Mouse (Mus musculus) intestine, postnatal 0 days (tissue): Measurements from ENCODE around the gene Ptpn13. TPM values are rescaled to one million over a fixed set of nuclear protein-coding genes. Genes with fewer than 3 reads are reported as not detected.
A peak's percentile ranks its signal among the peaks of the same experiment; 100 is the strongest.

Experiments
- ATAC-seq: fragments of 200-750 bp; cut with Nextera tagmentation; 2 replicates; pipeline ENCODE4 v1.8.0; 2017; ENCODE audit warnings: mild to moderate bottlenecking, moderate TSS enrichment, moderate library complexity
- H3K27ac ChIP-seq: fragments of 300-500 bp; sonication (generic); 2 replicates; pipeline ENCODE4 v1.5.1; 2014; ENCODE audit warnings: mild to moderate bottlenecking, low read depth, low read length, moderate library complexity
- H3K27me3 ChIP-seq: fragments of 300-500 bp; sonication (generic); replicated peaks from 2 replicates; pipeline ENCODE4 v1.6.1; 2014; ENCODE audit warnings: low read length, mixed read lengths; ENCODE audit not compliant: control insufficient read depth, insufficient read depth
- H3K36me3 ChIP-seq: fragments of 300-500 bp; sonication (generic); 2 replicates; pipeline ENCODE4 v1.6.1; 2014; ENCODE audit warnings: mild to moderate bottlenecking, moderate library complexity; ENCODE audit not compliant: control insufficient read depth, insufficient read depth
- H3K4me1 ChIP-seq: fragments of 300-500 bp; sonication (generic); replicated peaks from 2 replicates; pipeline ENCODE4 v1.6.1; 2014; ENCODE audit warnings: antibody characterized with exemption, low read length, mixed read lengths; ENCODE audit not compliant: control insufficient read depth, insufficient read depth
- H3K4me2 ChIP-seq: fragments of 300-500 bp; sonication (generic); replicated peaks from 2 replicates; pipeline ENCODE4 v1.6.1; 2014; ENCODE audit warnings: low read depth, mild to moderate bottlenecking, moderate library complexity
- H3K4me3 ChIP-seq: fragments of 300-500 bp; sonication (generic); 2 replicates; pipeline ENCODE4 v1.5.1; 2014; ENCODE audit warnings: low read depth, low read length
- H3K9ac ChIP-seq: fragments of 300-500 bp; sonication (generic); 2 replicates; pipeline ENCODE4 v1.6.1; 2014; ENCODE audit warnings: mild to moderate bottlenecking, low read depth, low read length
- H3K9me3 ChIP-seq: fragments of 300-500 bp; sonication (generic); 2 replicates; pipeline ENCODE4 v1.6.1; 2016; ENCODE audit warnings: mixed run types; ENCODE audit not compliant: control insufficient read depth
- CTCF ChIP-seq: sonication (generic); IDR thresholded peaks from 2 replicates; pipeline ENCODE4 v1.5.1; 2016; ENCODE audit warnings: low read depth, mild to moderate bottlenecking, control low read depth, antibody characterized with exemption, moderate library complexity
- WGBS: fragments of 180-500 bp; shearing (Covaris S2); extraction: QIAGEN DNeasy Blood & Tissue Kit; methylation state at CpG from one replicate; pipeline ENCODE4 v1.1.7; 2014; 5-methylcytosine and 5-hydroxymethylcytosine counted together
- polyA plus RNA-seq: library from polyadenylated mRNA; unstranded; fragments of >200 nt; fragmentation: Nextera tagmentation; extraction: Ambion mirVana; gene quantifications from 2 replicates; pipeline ENCODE4 v1.2.1, GENCODE M21; 2015

The Ptpn13 gene
- polyA plus RNA-seq, 1 experiment from 2014 or later, result 0.90 TPM

- TF ChIP-seq CTCF, result no peak
- ATAC-seq, result no peak
- H3K27ac ChIP-seq, result no peak overlapping the region
- no peak overlapping the region for H3K4me3 ChIP-seq
- no peak overlapping the region for H3K9ac ChIP-seq
- no peaks in the 10 kb centered on the region for H3K9me3 ChIP-seq
- no peak overlapping the region for H3K4me2 ChIP-seq
- H3K27me3 ChIP-seq, result no peaks in the 10 kb centered on the region
- H3K4me1 ChIP-seq, result no peaks in the 10 kb centered on the region
- no peaks in the 10 kb centered on the region for H3K36me3 ChIP-seq
- WGBS, result 85% methylated on average over 6 of the region's 6 CpGs
These were observed 115.6 kb downstream of the Ptpn13 start for GRCm38 (mm10) chr5:103540612-103541011.

DNA sequence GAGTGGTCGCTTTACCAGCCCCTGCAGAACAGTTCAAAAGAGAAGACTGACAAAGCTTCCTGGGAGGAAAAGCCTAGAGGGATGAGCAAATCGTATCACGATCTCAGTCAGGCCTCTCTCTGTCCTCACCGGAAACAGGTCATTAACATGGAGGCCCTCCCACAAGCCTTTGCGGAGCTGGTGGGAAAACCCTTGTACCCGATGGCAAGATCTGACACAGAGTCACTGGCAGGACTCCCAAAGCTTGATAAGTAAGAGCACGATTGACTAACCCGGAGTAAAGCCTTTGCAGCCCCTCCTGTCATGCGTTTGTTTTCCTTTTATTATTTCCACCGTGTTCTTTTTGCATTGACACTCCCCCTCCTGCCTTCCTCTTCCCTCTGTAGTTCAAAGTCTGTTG is 116.1 kb downstream of the Ptpn13 start:
- H3K9me3 ChIP-seq, result no peaks in the 10 kb centered on the region
- 69% methylated on average over 10 of the region's 10 CpGs for WGBS
- no peak overlapping the region for H3K27ac ChIP-seq
- no peak overlapping the region for H3K9ac ChIP-seq
- no peak for ATAC-seq
- no peaks in the 10 kb centered on the region for H3K36me3 ChIP-seq
- no peaks in the 10 kb centered on the region for H3K27me3 ChIP-seq
- no peak overlapping the region for H3K4me2 ChIP-seq
- no peak overlapping the region for H3K4me3 ChIP-seq
- TF ChIP-seq CTCF, result no peak
- H3K4me1 ChIP-seq, result no peaks in the 10 kb centered on the region

DNA sequence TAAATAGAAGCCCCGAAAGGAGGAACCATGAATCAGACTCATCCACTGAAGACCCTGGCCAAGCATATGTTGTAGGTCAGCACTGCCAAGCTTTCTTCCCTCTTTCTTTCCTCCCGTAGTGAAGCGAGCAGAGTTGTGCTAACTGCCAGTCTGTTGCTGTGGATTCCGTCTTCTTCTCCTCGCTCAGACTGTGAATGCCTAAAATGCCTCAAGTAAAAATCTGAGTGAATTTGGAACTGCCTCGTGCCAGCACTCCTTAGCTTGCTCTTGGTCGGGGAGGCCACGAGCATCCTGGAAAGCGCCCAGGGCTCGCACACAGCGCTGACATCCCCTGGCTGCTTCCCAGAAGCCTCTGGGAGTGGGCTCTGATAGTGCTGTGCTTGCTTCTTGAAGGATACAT is 116.5 kb downstream of the Ptpn13 start:
- WGBS, result 82% methylated on average over 11 of the region's 11 CpGs
- no peak overlapping the region for H3K27ac ChIP-seq
- no peaks in the 10 kb centered on the region for H3K4me1 ChIP-seq
- H3K4me3 ChIP-seq, result no peak overlapping the region
- H3K36me3 ChIP-seq, result no peaks in the 10 kb centered on the region
- no peak overlapping the region for H3K9ac ChIP-seq
- H3K9me3 ChIP-seq, result no peaks in the 10 kb centered on the region
- H3K27me3 ChIP-seq, result no peaks in the 10 kb centered on the region
- no peak for TF ChIP-seq CTCF
- H3K4me2 ChIP-seq, result no peak overlapping the region
- no peak for ATAC-seq

- no peak overlapping the region for H3K4me2 ChIP-seq
- ATAC-seq, result no peak
- no peaks in the 10 kb centered on the region for H3K27me3 ChIP-seq
- no peak overlapping the region for H3K9ac ChIP-seq
- H3K9me3 ChIP-seq, result no peaks in the 10 kb centered on the region
- WGBS, result 91% methylated on average over 20 of the region's 20 CpGs
- no peaks in the 10 kb centered on the region for H3K36me3 ChIP-seq
- H3K4me1 ChIP-seq, result no peaks in the 10 kb centered on the region
- H3K27ac ChIP-seq, result no peak overlapping the region
- TF ChIP-seq CTCF, result no peak
- no peak overlapping the region for H3K4me3 ChIP-seq
These were observed 120.5 kb downstream of the Ptpn13 start for GRCm38 (mm10) chr5:103545381-103546000.

- no peaks in the 10 kb centered on the region for H3K4me1 ChIP-seq
- 91% methylated on average over 16 of the region's 16 CpGs for WGBS
- no peak overlapping the region for H3K4me2 ChIP-seq
- no peak overlapping the region for H3K4me3 ChIP-seq
- H3K27ac ChIP-seq, result no peak overlapping the region
- ATAC-seq, result no peak
- H3K9me3 ChIP-seq, result no peaks in the 10 kb centered on the region
- no peak overlapping the region for H3K9ac ChIP-seq
- no peaks in the 10 kb centered on the region for H3K27me3 ChIP-seq
- peaks cover 6% of the 10 kb centered on the region for H3K36me3 ChIP-seq
- no peak for TF ChIP-seq CTCF
These were observed 129.8 kb downstream of the Ptpn13 start for GRCm38 (mm10) chr5:103554769-103555168.

DNA sequence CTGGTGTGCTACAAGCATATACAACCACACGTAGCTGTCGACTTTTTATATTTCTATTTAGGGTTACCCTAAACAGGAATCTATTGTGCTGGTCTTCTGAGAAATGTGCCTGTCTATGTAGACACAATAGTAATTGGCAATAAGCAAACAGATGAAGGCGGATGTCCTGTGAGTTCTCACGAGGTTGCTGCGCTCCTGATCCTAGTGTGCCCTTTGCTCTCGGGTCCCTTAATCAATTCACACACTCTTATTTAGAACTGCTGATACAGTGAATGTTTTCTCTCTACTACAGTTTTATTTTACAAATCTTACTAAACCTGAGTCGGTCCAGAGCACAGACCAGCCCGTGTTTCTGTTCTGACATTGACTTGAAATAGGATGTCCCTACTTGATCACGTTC is 135.6 kb downstream of the Ptpn13 start:
- no peak for ATAC-seq
- Histone ChIP-seq H3K9ac (no peak overlapping the region), H3K4me1 (no peaks in the 10 kb centered on the region), H3K4me2 (no peak overlapping the region), H3K27me3 (no peaks in the 10 kb centered on the region), H3K4me3 (no peak overlapping the region), H3K9me3 (no peaks in the 10 kb centered on the region), H3K36me3 (peaks cover 3% of the 10 kb centered on the region; the same call in 1 of the 2 replicates), H3K27ac (no peak overlapping the region)
- TF ChIP-seq CTCF, result no peak
- WGBS, result 89% methylated on average over 9 of the region's 9 CpGs

DNA sequence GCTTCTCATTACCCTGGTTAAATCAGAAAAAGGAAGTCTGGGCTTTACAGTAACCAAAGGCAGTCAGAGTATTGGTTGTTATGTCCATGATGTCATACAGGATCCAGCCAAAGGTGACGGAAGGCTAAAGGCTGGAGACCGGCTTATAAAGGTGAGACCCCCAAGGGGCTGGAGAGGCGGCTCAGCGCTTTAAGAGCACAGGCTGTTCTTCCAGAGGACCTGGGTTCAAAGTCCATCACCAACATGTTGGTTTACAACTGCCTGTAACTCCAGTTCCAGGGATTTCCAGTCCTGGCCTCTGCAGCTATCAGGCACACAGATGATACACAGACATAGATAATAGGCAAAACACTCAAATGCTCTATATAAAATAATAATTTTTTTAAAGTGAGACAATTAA is 143.0 kb downstream of the Ptpn13 start:
- WGBS, result 48% methylated on average over 4 of the region's 4 CpGs

More for the DNA sequence above, 143.0 kb downstream of the Ptpn13 start:
- Histone ChIP-seq H3K4me2 (no peak overlapping the region), H3K4me1 (no peaks in the 10 kb centered on the region), H3K27me3 (no peaks in the 10 kb centered on the region), H3K4me3 (no peak overlapping the region), H3K27ac (no peak overlapping the region), H3K9ac (no peak overlapping the region), H3K36me3 (no peaks in the 10 kb centered on the region), H3K9me3 (no peaks in the 10 kb centered on the region)
- no peak for TF ChIP-seq CTCF
- ATAC-seq, result peak; percentile 57
